Mouse (Mus musculus) ES-E14 (cell line): Measurements from ENCODE around the gene Rnf31.

Experiments
- CHD2 ChIP-seq: IDR thresholded peaks from 2 replicates; pipeline ENCODE4 v1.6.1; 2014; ENCODE audit warnings: mild to moderate bottlenecking, low read depth, low read length, inconsistent platforms
- HCFC1 ChIP-seq: IDR thresholded peaks from 2 replicates; pipeline ENCODE4 v1.6.1; 2012; ENCODE audit warnings: low read length, inconsistent platforms, borderline replicate concordance; ENCODE audit not compliant: insufficient read depth
- MAFK ChIP-seq: IDR thresholded peaks from 2 replicates; pipeline ENCODE4 v1.6.1; 2014; ENCODE audit warnings: mild to moderate bottlenecking, low read depth, low read length, inconsistent platforms; ENCODE audit not compliant: insufficient read depth
- ZC3H11A ChIP-seq: IDR thresholded peaks from 2 replicates; pipeline ENCODE4 v1.6.1; 2012; ENCODE audit warnings: low read depth, mild to moderate bottlenecking, inconsistent platforms, low read length, borderline replicate concordance
- ZNF384 ChIP-seq: IDR thresholded peaks from 2 replicates; pipeline ENCODE4 v1.6.1; 2012; ENCODE audit warnings: low read depth, low read length, inconsistent platforms

DNA sequence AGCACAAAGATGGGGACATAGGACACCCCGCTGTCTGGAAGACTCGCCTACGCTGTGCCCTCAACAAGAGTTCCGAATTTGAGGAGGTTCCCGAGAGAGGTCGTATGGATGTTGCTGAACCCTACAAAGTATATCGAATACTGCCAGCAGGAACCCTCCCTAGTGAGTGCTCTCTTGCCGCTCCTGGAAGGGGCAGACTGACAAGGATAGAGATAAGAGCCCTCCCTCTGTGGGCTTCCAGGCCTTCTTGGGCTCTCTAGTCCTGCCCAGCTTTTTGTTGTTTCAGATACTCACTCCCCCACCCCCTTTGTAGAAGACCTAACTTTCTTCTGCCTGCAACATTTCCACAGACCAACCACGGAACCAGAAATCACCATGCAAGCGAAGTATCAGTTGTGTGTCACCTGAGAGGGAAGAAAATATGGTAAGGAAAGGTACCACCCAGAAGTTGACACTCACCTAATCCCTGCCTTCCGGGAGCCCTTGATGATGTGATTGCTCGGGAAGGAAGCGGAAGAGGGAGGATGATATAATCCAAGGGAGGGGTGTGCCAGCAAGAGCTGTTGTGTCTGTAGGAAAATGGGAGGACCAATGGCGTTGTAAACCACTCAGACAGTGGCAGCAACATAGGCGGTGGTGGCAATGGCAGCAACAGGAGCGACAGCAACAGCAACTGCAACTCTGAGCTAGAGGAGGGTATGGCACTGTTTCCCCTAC lies 14.4 kb downstream of the Rnf31 start:
- TF ChIP-seq ZC3H11A (no peak), HCFC1 (no peak), ZNF384 (no peak), CHD2 (no peak), MAFK (no peak)
